Mouse (Mus musculus): Measurements from ENCODE around the gene Lenep.

- TF ChIP-seq CTCF (conservative IDR thresholded peaks at IDR 0.05 in 1 of 2, IDR thresholded peaks at IDR 0.05 in 1 of 2; ENCODE audit: low read depth in 2 of 2, low read length in 2 of 2) (no peak), MXI1 (IDR thresholded peaks at IDR 0.05; ENCODE audit: low read depth, low read length) (no peak; the same call in none of the 2 replicates), GABPA (IDR thresholded peaks at IDR 0.05; ENCODE audit: insufficient replicate concordance, low read depth, low read length) (no peak), CHD1 (IDR thresholded peaks at IDR 0.05; ENCODE audit: low read depth, low read length) (no peak)
These were observed 27.9 kb upstream of the Lenep start, which contains the start of gene Pygo2 for GRCm38 (mm10) chr3:89430171-89431159.
